Mouse (Mus musculus) erythroblast, embryonic 14.5 days (primary cell): ENCODE measurements around the gene Pigt. TPM values are rescaled to one million over a fixed set of nuclear protein-coding genes. Genes with fewer than 3 reads are reported as not detected.

ENCODE experiments used
- H3K27me3 ChIP-seq: 2 replicates; pipeline ENCODE4 v1.6.1; 2012; ENCODE audit warnings: inconsistent platforms; ENCODE audit not compliant: control insufficient read depth
- H3K36me3 ChIP-seq: 2 replicates; pipeline ENCODE4 v1.6.1; 2012; ENCODE audit warnings: mild to moderate bottlenecking, inconsistent platforms; ENCODE audit not compliant: control insufficient read depth
- H3K4me1 ChIP-seq: 2 replicates; pipeline ENCODE4 v1.6.1; 2012; ENCODE audit warnings: inconsistent platforms; ENCODE audit not compliant: control insufficient read depth
- H3K4me3 ChIP-seq: replicated peaks from 2 replicates; pipeline ENCODE3; 2012; ENCODE audit warnings: moderate library complexity, mild to moderate bottlenecking, inconsistent platforms
- H3K9me3 ChIP-seq: 2 replicates; pipeline ENCODE4 v1.6.1; 2012; ENCODE audit warnings: low read length, inconsistent platforms, mixed read lengths; ENCODE audit not compliant: control insufficient read depth
- GATA1 ChIP-seq: IDR thresholded peaks from 2 replicates; pipeline ENCODE4 v1.6.1; 2012; ENCODE audit warnings: low read length, inconsistent platforms, mixed read lengths
- TAL1 ChIP-seq: IDR thresholded peaks from 3 replicates; pipeline ENCODE4 v1.6.1; 2012; ENCODE audit warnings: low read length, inconsistent platforms, mixed read lengths
- polyA plus RNA-seq: library from polyadenylated mRNA; stranded (reverse); fragments of >175 nt; gene quantifications from 2 replicates; pipeline ENCODE4 v1.2.3, GENCODE M21; 2012

Pigt gene
- polyA plus RNA-seq, 1 experiment: 13.8 TPM

GRCm38 (mm10) chr2:164473624-164474023 lies 23.7 kb upstream of the Pigt start, which contains the start of gene Trp53tg5:
Gene Trp53tg5 (minus strand): TSS chr2:164473724.
- TF ChIP-seq GATA1 (no peak), TAL1 (no peak)

GRCm38 (mm10) chr2:164485681-164486257 lies 11.6 kb upstream of the Pigt start, which contains the start of gene Dbndd2:
Gene Dbndd2 (plus strand): TSS chr2:164486106.
- peak within 1 kb of the TSS; percentile 50 for H3K4me3 ChIP-seq
- no peak for TF ChIP-seq TAL1
- no peak for TF ChIP-seq GATA1
- peaks cover 4% of the 10 kb centered on the region for H3K36me3 ChIP-seq
- H3K4me1 ChIP-seq: peaks cover 4% of the 10 kb centered on the region
- peaks cover 42% of the 10 kb centered on the region for H3K27me3 ChIP-seq
- H3K9me3 ChIP-seq: peaks cover 3% of the 10 kb centered on the region; the same call in 1 of the 2 replicates

More at GRCm38 (mm10) chr2:164473624-164474023, 23.7 kb upstream of the Pigt start, which contains the start of gene Trp53tg5:
- Histone ChIP-seq H3K4me3 (no peak within 1 kb of the TSS), H3K9me3 (no peaks in the 10 kb centered on the region), H3K27me3 (no peaks in the 10 kb centered on the region), H3K36me3 (peaks cover 12% of the 10 kb centered on the region), H3K4me1 (no peaks in the 10 kb centered on the region)

GRCm38 (mm10) chr2:164486258-164487114 lies 10.8 kb upstream of the Pigt start:
- Histone ChIP-seq H3K27me3 (peaks cover 42% of the 10 kb centered on the region), H3K36me3 (peaks cover 4% of the 10 kb centered on the region), H3K4me1 (peaks cover 4% of the 10 kb centered on the region), H3K9me3 (peaks cover 3% of the 10 kb centered on the region; the same call in 1 of the 2 replicates), H3K4me3 (peak overlapping the region; percentile 50)
- no peak for TF ChIP-seq GATA1
- TF ChIP-seq TAL1: no peak

GRCm38 (mm10) chr2:164487115-164487527 lies 10.2 kb upstream of the Pigt start:
- TF ChIP-seq TAL1: no peak
- TF ChIP-seq GATA1: no peak
- peak overlapping the region; percentile 50 for H3K4me3 ChIP-seq
- H3K27me3 ChIP-seq: peaks cover 42% of the 10 kb centered on the region
- peaks cover 4% of the 10 kb centered on the region for H3K36me3 ChIP-seq
- H3K4me1 ChIP-seq: peaks cover 4% of the 10 kb centered on the region
- peaks cover 3% of the 10 kb centered on the region; the same call in 1 of the 2 replicates for H3K9me3 ChIP-seq

- H3K4me1 ChIP-seq: peaks cover 4% of the 10 kb centered on the region
- H3K36me3 ChIP-seq: peaks cover 4% of the 10 kb centered on the region
- TF ChIP-seq GATA1: no peak
- no peak for TF ChIP-seq TAL1
- H3K4me3 ChIP-seq: no peak overlapping the region
- H3K9me3 ChIP-seq: peaks cover 3% of the 10 kb centered on the region; the same call in 1 of the 2 replicates
- H3K27me3 ChIP-seq: peaks cover 42% of the 10 kb centered on the region
These were observed 9.5 kb upstream of the Pigt start for GRCm38 (mm10) chr2:164487812-164488211.

- Histone ChIP-seq H3K9me3 (no peaks in the 10 kb centered on the region), H3K4me3 (no peak overlapping the region), H3K36me3 (peaks cover 5% of the 10 kb centered on the region), H3K4me1 (peaks cover 22% of the 10 kb centered on the region), H3K27me3 (no peaks in the 10 kb centered on the region; the same call in 1 of the 2 replicates)
- TF ChIP-seq GATA1 (no peak), TAL1 (no peak)
These were observed 3.2 kb upstream of the Pigt start for GRCm38 (mm10) chr2:164494126-164494525.

- Histone ChIP-seq H3K9me3 (no peaks in the 10 kb centered on the region), H3K27me3 (no peaks in the 10 kb centered on the region; the same call in 1 of the 2 replicates), H3K36me3 (peaks cover 22% of the 10 kb centered on the region), H3K4me3 (peak overlapping the region; percentile 86), H3K4me1 (peaks cover 24% of the 10 kb centered on the region)
- TF ChIP-seq TAL1 (no peak), GATA1 (no peak)
These were observed 989 bp upstream of the Pigt start for GRCm38 (mm10) chr2:164496331-164496730.

- no peaks in the 10 kb centered on the region for H3K9me3 ChIP-seq
- H3K4me3 ChIP-seq: peak overlapping the region; percentile 86
- peaks cover 24% of the 10 kb centered on the region for H3K4me1 ChIP-seq
- TF ChIP-seq GATA1: no peak
- TF ChIP-seq TAL1: no peak
- peaks cover 36% of the 10 kb centered on the region for H3K36me3 ChIP-seq
- H3K27me3 ChIP-seq: no peaks in the 10 kb centered on the region; the same call in 1 of the 2 replicates
These were observed 460 bp downstream of the Pigt start for GRCm38 (mm10) chr2:164497691-164498268.

GRCm38 (mm10) chr2:164499317-164499716 lies 2.0 kb downstream of the Pigt start:
- H3K36me3 ChIP-seq: peaks cover 50% of the 10 kb centered on the region
- H3K4me3 ChIP-seq: no peak overlapping the region
- no peaks in the 10 kb centered on the region; the same call in 1 of the 2 replicates for H3K27me3 ChIP-seq
- H3K4me1 ChIP-seq: peaks cover 24% of the 10 kb centered on the region
- H3K9me3 ChIP-seq: peaks cover 8% of the 10 kb centered on the region
- TF ChIP-seq GATA1 (no peak), TAL1 (no peak)
